Mouse (Mus musculus): ENCODE data around the gene Slc1a3.
"Not testable (repeated sequence)": the region's sequence is repeated elsewhere in the genome, so short reads cannot be mapped to it uniquely, and the experiment has no call there.

Gene Slc1a3

GRCm38 (mm10) chr15:8706613-8707012, 4.0 kb downstream of the Slc1a3 start:
- no peak for DNase-seq (ENCODE audit: low read depth, low spot score)

DNA sequence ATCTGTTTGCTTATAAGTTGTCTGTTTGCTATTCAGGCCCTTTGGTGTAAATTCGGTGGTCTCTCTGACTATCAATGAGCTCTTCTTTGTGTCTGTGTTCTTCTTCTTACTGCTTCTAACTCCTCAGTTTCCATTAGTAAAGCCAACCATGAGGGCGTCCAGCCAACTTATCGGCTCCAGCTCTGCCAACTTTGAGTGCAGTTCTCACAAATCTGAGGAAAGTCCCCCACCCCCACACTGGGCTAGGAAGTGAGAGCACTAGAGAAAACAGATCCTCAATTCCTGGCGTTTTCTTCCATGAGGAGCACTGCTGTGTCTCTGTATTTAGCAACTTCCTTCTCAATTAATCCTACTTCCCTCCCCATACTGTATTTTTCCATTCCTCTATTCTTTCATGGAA, 4.4 kb downstream of the Slc1a3 start:
- DNase-seq (ENCODE audit: low read depth, low spot score): peak; percentile 58

- not testable (repeated sequence) for DNase-seq (ENCODE audit: low read depth, low spot score)
Observed at GRCm38 (mm10) chr15:8705560-8705959, 5.0 kb downstream of the Slc1a3 start.

- no peak for DNase-seq (ENCODE audit: low read depth, low spot score)
Observed at GRCm38 (mm10) chr15:8697976-8698375, 12.6 kb downstream of the Slc1a3 start.

- DNase-seq (ENCODE audit: low read depth, low spot score): no peak
Observed at GRCm38 (mm10) chr15:8697500-8697899, 13.1 kb downstream of the Slc1a3 start.

DNA sequence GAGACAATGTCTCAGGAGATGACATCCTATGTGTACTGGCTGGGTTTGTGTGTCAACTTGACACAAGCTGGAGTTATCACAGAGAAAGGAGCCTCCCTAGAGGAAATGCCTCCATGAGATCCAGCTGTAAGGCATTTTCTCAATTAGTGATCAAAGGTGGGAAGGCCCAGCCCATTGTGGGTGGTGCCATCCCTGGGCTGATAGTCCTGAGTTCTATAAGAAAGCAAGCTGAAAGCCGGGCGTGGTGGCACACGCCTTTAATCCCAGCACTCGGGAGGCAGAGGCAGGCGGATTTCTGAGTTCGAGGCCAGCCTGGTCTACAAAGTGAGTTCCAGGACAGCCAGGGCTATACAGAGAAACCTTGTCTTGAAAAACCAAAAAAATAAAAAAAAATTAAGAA, 20.4 kb downstream of the Slc1a3 start:
- DNase-seq (ENCODE audit: low read depth, low spot score): not testable (repeated sequence)

GRCm38 (mm10) chr15:8686846-8687245, 23.7 kb downstream of the Slc1a3 start:
- DNase-seq (ENCODE audit: low read depth, low spot score): no peak

- no peak for DNase-seq (ENCODE audit: low read depth, low spot score)
Observed at GRCm38 (mm10) chr15:8685506-8685905, 25.1 kb downstream of the Slc1a3 start.

GRCm38 (mm10) chr15:8684263-8684662, 26.3 kb downstream of the Slc1a3 start:
- no peak for DNase-seq (ENCODE audit: low read depth, low spot score)

DNA sequence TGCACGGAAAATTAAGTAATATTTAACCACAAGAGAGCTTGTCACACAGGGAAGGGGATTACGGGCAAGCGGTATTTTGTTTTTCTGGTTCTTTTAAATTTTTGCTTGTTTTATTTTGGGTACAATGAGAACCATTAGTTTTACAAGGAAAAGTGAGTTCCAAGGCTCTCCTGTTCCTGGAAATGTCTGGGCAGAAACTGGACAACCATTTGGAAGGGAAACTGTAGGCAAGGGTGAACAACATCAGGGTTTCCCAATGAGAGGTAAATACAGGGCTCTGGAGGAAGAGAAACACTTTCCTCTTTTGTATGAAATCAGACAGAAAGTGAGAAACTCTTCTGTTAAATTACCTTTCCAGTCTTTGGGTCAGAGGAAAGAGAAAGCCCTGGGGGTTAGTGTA, 27.7 kb downstream of the Slc1a3 start:
- no peak for DNase-seq (ENCODE audit: low read depth, low spot score)

DNA sequence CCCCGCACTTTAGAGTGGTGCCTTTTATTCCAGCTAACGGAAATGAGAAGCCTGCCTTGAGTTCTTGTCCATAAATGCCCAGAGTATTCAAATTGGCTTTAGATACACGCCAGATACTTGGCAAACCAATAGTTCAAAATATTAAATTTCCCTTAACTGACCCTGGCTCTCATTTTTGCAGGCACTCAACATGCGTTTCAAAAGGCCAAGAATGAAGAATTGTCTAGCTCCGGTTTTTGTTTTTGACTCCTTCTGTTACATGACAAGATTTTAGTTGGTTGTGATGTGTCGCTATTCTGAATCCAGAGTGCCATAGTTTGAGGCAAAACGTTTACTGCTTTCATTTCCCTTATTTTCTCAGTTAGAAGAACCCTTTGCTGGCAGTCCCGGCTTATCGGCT, 28.1 kb downstream of the Slc1a3 start:
- DNase-seq (ENCODE audit: low read depth, low spot score): no peak

- no peak for DNase-seq (ENCODE audit: low read depth, low spot score)
Observed at GRCm38 (mm10) chr15:8681971-8682370, 28.6 kb downstream of the Slc1a3 start.

DNA sequence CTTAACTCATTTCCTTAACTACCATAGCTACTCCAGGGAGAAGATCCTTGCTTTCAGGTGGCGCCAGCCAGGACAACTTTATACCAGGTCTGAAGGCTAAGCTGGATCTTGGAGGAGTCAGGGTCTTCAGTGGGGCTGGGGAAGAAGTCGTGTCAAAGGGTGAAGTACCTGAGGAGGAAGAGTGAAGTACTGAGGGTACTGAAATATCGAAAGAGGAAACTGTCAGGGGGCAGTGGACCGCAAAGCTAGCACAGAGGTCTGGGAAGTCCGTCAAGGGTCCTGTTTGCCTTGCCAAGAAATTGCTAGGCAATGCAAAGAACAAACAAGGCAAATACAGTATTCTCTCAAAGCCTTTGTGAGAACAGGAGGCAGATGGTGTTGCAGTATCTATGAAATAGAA, 29.6 kb downstream of the Slc1a3 start:
- DNase-seq (ENCODE audit: low read depth, low spot score): no peak

DNA sequence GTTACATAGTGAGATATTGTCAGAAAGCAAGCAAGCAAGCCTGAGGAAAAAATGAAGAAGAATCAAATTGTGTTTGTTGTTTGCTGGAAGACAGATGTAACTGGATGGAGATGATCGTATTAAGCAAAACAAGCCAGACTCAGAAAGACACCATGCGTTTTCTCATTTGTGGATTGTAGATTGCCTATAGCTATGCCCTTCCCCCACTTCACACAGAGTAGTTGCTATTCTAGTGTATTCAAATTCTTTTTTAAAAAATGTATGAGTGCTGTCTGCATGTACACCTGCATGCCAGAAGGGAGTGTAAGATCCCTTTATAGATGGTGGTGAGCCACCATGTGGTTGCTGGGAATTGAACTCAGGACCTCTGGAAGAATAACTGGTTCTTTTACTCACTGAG, 33.6 kb downstream of the Slc1a3 start:
- no peak for DNase-seq (ENCODE audit: low read depth, low spot score)

GRCm38 (mm10) chr15:8676211-8676691, 34.3 kb downstream of the Slc1a3 start:
- DNase-seq (ENCODE audit: low read depth, low spot score): no peak

DNA sequence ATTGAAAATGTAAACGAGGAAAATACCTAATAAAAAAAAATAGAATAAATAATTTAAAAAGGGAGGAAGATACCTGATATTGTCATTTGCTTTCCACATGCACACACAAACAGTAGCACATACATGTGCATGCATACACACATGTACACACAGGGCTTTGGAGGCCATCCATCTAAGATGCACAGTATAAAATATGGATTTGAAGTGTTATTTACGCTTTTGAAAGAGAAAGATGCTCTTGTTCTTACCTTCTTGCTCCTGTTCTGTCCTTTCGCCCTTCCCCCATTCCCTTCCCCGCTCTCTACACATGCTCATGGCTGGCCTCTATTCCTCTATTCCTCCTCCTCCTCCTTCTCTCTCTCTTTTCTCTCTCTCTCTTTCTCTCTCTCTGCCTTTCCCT, 34.9 kb downstream of the Slc1a3 start:
- DNase-seq (ENCODE audit: low read depth, low spot score): no peak

DNA sequence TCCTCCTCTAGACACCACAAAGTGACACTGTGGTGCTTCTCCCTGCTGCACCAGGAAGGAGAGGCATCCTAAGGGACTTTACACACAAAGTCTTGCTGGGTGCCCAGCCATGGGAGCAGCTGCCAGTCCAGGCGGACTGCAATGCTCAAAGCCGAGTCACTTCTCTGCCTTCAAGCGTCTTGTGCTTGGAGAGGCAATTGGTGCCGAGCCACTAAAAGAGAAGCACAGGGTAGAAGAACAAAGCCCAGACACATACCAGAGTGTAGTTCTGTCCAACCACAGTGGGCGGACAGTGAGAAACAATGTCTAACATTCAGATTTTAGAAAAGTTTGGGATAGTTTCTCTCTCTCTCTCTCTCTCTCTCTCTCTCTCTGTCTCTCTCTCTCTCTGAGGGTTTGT, 38.0 kb downstream of the Slc1a3 start:
- DNase-seq (ENCODE audit: low read depth, low spot score): no peak

DNA sequence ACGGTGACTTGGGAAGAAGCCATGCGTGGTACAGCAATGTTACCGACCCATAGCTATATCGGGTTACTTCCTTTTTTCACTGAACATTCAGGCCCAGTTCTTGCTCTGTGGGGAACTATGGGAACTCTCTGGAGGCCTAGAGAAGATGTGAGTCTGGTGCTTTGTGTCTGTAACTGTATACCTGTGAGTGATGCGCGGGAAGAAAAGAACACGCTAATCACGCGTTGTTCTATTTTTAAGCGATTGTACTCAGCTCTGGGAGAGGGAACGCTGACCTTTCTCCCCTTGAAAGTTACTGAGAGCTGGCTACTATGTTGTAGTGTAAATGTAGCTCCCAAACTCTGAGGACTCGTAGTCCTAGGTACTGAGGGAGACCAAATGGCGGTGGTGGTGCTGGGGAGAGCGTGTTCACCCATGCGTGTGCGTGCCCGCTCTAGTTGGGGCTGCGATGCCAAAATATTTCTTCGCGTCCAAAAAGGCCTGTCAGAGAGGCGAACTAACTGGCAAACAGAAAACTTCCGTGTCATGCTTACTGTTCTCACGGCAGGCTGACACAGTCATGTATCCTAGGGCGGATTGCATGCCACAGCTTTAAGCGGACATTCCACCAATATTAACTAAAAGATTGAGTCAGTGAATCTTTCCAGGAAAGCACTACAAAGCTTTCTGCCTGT, 42.6 kb downstream of the Slc1a3 start:
- no peak for DNase-seq (ENCODE audit: low read depth, low spot score)

- no peak for DNase-seq (ENCODE audit: low read depth, low spot score)
Observed at GRCm38 (mm10) chr15:8665675-8666350, 44.8 kb downstream of the Slc1a3 start.

DNA sequence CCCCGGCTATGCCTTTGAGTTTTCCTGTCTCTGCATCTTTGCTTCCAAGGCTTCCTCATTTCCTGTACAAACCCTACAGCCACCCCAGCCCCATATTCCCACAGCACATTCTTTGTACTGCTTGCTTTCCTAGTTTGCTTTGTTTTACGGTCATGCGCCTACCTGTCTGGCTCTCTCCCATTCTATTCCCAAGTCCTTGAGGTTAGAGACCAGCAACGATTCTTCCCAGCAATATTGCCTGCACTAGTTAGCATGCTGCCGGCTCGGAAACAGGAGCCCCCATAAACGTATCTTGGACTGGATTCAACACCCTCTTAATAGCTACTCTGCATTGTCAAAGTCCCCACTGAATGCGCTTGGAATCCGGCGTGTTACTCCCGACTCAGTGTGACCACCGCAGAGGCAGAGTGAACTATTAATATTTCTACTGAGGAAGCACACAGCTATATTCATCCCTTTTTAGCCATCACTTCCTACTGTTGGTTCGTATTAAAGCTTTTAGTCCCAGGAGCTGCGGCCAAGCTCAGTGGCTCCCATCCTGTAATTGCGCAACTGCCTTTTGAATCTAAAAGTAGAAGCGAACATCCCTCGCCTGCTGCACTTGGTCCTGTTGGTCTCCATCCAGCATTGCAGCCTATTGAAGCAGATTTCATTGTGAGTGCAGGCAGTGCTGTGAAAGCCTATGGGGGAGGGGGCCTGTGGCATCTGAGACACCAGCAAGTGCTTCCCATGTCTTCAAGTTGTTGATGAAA, 47.0 kb downstream of the Slc1a3 start:
- peak; percentile 66 for DNase-seq (ENCODE audit: low read depth, low spot score)

DNA sequence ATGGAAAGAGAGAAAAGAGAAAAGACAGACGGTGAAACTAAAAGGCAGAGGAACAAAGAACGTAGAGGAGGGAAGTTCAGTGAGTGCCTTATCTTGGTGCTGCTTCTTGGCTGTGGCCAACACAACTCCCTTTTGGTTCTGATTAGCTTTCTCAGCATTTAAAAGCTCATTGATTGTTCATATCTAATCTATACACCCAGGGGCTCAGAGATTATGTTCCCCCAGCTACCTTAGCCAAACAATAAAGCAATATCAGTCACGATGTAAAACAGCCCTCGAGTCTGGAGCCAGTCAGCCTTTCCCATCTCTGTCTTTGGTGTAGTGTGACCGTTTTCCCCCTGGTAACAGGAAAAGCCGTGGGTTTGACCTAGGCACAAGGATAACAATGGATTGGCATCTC, 48.7 kb downstream of the Slc1a3 start:
- no peak for DNase-seq (ENCODE audit: low read depth, low spot score)

DNA sequence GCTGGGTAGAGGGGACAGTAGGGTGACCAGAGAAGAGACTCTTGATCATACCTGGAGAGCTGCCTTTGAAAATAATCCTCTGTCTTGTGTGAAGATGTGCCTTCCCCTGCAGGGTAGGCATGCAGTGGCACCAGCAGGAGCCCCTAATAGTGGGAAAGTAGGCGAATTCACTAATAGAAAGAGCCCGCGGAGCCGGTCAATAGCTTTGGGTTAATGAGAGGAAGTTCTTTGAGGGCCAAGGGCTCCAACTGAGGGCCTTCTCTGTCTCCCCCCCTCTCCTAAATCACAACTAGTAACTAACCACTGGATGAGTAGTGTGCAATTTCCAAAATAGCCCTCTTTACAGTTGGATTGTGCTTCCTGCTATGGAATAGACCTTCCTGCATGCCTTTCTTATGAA, 50.6 kb downstream of the Slc1a3 start:
- DNase-seq (ENCODE audit: low read depth, low spot score): no peak

All from brain, embryonic 18.5 days (tissue).